Mouse (Mus musculus) fat pad, adult 2 months (tissue): ENCODE data around the gene Sap18b.

Experiments used
- DNase-seq: peaks from one replicate; pipeline ENCODE4 v3.0.0-alpha.2; 2011; ENCODE audit warnings: low read depth, low spot score; ENCODE audit errors: extremely low read depth

Sap18b gene

DNA sequence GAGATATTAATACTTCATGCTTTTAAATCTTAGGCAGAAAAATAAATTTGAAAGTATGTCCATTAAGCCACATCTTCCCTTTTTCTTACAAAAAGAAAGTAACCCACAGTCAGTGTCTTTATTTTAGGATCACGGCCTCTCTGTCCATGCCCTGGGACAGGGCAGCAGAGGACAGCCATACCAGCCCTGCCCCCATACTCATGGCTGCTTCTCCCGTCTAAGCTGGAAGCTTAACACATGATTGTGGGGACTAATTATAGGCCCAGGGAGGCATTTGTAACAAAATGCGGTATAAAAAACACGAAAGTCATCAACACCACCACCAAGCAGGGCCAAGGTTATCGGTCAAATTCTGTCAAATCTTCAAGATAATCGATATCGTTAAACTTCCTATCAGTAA lies 50.1 kb downstream of the Sap18b start:
- no peak for DNase-seq
